Mouse (Mus musculus) left cerebral cortex, adult 11 months (tissue): Measurements from ENCODE around the gene Hoxb5.

Experiments
- DNase-seq: peaks from one replicate; pipeline ENCODE4 v3.0.0; 2022; ENCODE audit warnings: low spot score

The Hoxb5 gene

GRCm38 (mm10) chr11:96341701-96342575 is 38.8 kb downstream of the Hoxb5 start:
- no peak for DNase-seq

GRCm38 (mm10) chr11:96342576-96342930 is 39.4 kb downstream of the Hoxb5 start:
- DNase-seq, result no peak

- no peak for DNase-seq
Measured at GRCm38 (mm10) chr11:96343206-96343745, 40.1 kb downstream of the Hoxb5 start.

GRCm38 (mm10) chr11:96344061-96344877 is 41.1 kb downstream of the Hoxb5 start:
- DNase-seq, result no peak

- DNase-seq, result no peak
Measured at GRCm38 (mm10) chr11:96344878-96345159, 41.7 kb downstream of the Hoxb5 start.

GRCm38 (mm10) chr11:96345220-96345892 is 42.2 kb downstream of the Hoxb5 start:
- DNase-seq, result no peak

GRCm38 (mm10) chr11:96345893-96346806 is 43.0 kb downstream of the Hoxb5 start:
- no peak for DNase-seq

- DNase-seq, result no peak
Measured at GRCm38 (mm10) chr11:96346916-96347520, 43.9 kb downstream of the Hoxb5 start.

GRCm38 (mm10) chr11:96347717-96348116 is 44.6 kb downstream of the Hoxb5 start:
- DNase-seq, result no peak

- DNase-seq, result no peak
Measured at GRCm38 (mm10) chr11:96348141-96348928, 45.2 kb downstream of the Hoxb5 start.

GRCm38 (mm10) chr11:96348988-96349387 is 45.9 kb downstream of the Hoxb5 start:
- DNase-seq, result no peak

GRCm38 (mm10) chr11:96349491-96350340 is 46.6 kb downstream of the Hoxb5 start:
- no peak for DNase-seq

GRCm38 (mm10) chr11:96350341-96350624 is 47.1 kb downstream of the Hoxb5 start, which contains the start of gene Hoxb2:
TSS of gene Hoxb2 (plus strand) at chr11:96350525.
- DNase-seq, result no peak

- no peak for DNase-seq
Measured at GRCm38 (mm10) chr11:96350791-96351190, 47.7 kb downstream of the Hoxb5 start.

- DNase-seq, result no peak
Measured at GRCm38 (mm10) chr11:96351312-96351711, 48.2 kb downstream of the Hoxb5 start.

GRCm38 (mm10) chr11:96351831-96352230 is 48.7 kb downstream of the Hoxb5 start:
- no peak for DNase-seq

- DNase-seq, result no peak
Measured at GRCm38 (mm10) chr11:96352691-96353521, 49.8 kb downstream of the Hoxb5 start.

GRCm38 (mm10) chr11:96353522-96353841 is 50.3 kb downstream of the Hoxb5 start:
- no peak for DNase-seq

- no peak for DNase-seq
Measured at GRCm38 (mm10) chr11:96353939-96354338, 50.8 kb downstream of the Hoxb5 start.
